Mouse (Mus musculus) limb, embryonic 12.5 days (tissue): Measurements from ENCODE around the gene Smoc2. TPM values are rescaled to one million over a fixed set of nuclear protein-coding genes. Genes with fewer than 3 reads are reported as not detected.

Source experiments
- ATAC-seq: fragments of 200-750 bp; cut with Nextera tagmentation; 2 replicates; pipeline ENCODE4 v1.8.0; 2017; ENCODE audit warnings: low read depth, moderate TSS enrichment; ENCODE audit not compliant: insufficient number of reproducible peaks, insufficient read depth, low FRiP score, low TSS enrichment
- H3K27ac ChIP-seq: fragments of 300-500 bp; sonication (generic); 2 replicates; pipeline ENCODE4 v1.5.1; 2016; ENCODE audit warnings: mild to moderate bottlenecking, moderate library complexity
- H3K27me3 ChIP-seq: fragments of 300-500 bp; sonication (generic); 2 replicates; pipeline ENCODE4 v1.6.1; 2016; ENCODE audit warnings: mild to moderate bottlenecking, moderate library complexity
- H3K36me3 ChIP-seq: fragments of 300-500 bp; sonication (generic); 2 replicates; pipeline ENCODE4 v1.6.1; 2016; ENCODE audit warnings: mild to moderate bottlenecking, moderate library complexity
- H3K4me1 ChIP-seq: fragments of 300-500 bp; sonication (generic); replicated peaks from 2 replicates; pipeline ENCODE4 v1.6.1; 2016
- H3K4me2 ChIP-seq: fragments of 300-500 bp; sonication (generic); 2 replicates; pipeline ENCODE4 v1.6.1; 2016; ENCODE audit warnings: mild to moderate bottlenecking, moderate library complexity
- H3K4me3 ChIP-seq: fragments of 300-500 bp; sonication (generic); replicated peaks from 2 replicates; pipeline ENCODE4 v1.5.1; 2016; ENCODE audit warnings: mild to moderate bottlenecking
- H3K9ac ChIP-seq: fragments of 300-500 bp; sonication (generic); replicated peaks from 2 replicates; pipeline ENCODE4 v1.6.1; 2016; ENCODE audit warnings: mild to moderate bottlenecking, moderate library complexity
- H3K9me3 ChIP-seq: fragments of 300-500 bp; sonication (generic); 2 replicates; pipeline ENCODE4 v1.6.1; 2016; ENCODE audit warnings: mild to moderate bottlenecking, moderate library complexity
- WGBS: fragments of 180-500 bp; shearing (Covaris S2); methylation state at CpG from one replicate; pipeline ENCODE4 v1.1.7; 2016; 5-methylcytosine and 5-hydroxymethylcytosine counted together
- polyA plus RNA-seq: library from polyadenylated mRNA; unstranded; fragments of >200 nt; fragmentation: Nextera tagmentation; extraction: Ambion mirVana; gene quantifications from 2 replicates; pipeline ENCODE4 v1.2.1, GENCODE M21; 2016

Gene Smoc2
- polyA plus RNA-seq, 1 experiment from 2014 or later: 75.9 TPM

- Histone ChIP-seq H3K4me2 (no peak overlapping the region), H3K9ac (no peak overlapping the region), H3K9me3 (no peaks in the 10 kb centered on the region), H3K36me3 (no peaks in the 10 kb centered on the region), H3K4me1 (peaks cover 13% of the 10 kb centered on the region), H3K4me3 (no peak overlapping the region), H3K27ac (0 out of 2 replicates have a peak overlapping the region, but pooled peaks have one; percentile 45), H3K27me3 (peaks cover 2% of the 10 kb centered on the region; the same call in 1 of the 2 replicates)
- WGBS: 52% methylated on average over 5 of the region's 5 CpGs
- ATAC-seq: no peak
Observed at GRCm38 (mm10) chr17:14414511-14414910, 135.2 kb downstream of the Smoc2 start.

GRCm38 (mm10) chr17:14420460-14421046, 141.2 kb downstream of the Smoc2 start:
- Histone ChIP-seq H3K4me3 (no peak overlapping the region), H3K4me1 (peaks cover 6% of the 10 kb centered on the region), H3K4me2 (no peak overlapping the region), H3K9me3 (no peaks in the 10 kb centered on the region), H3K27ac (no peak overlapping the region), H3K27me3 (no peaks in the 10 kb centered on the region), H3K9ac (no peak overlapping the region), H3K36me3 (no peaks in the 10 kb centered on the region)
- no peak for ATAC-seq
- 51% methylated on average over 8 of the region's 8 CpGs for WGBS

- H3K4me2 ChIP-seq: no peak overlapping the region
- H3K9ac ChIP-seq: no peak overlapping the region
- WGBS: 21% methylated on average over 6 of the region's 6 CpGs
- H3K4me1 ChIP-seq: peaks cover 25% of the 10 kb centered on the region
- H3K4me3 ChIP-seq: no peak overlapping the region
- H3K27me3 ChIP-seq: no peaks in the 10 kb centered on the region
- no peaks in the 10 kb centered on the region for H3K36me3 ChIP-seq
- no peak for ATAC-seq
- no peaks in the 10 kb centered on the region for H3K9me3 ChIP-seq
- peak overlapping the region; percentile 69 for H3K27ac ChIP-seq
Observed at GRCm38 (mm10) chr17:14426481-14426880, 147.2 kb downstream of the Smoc2 start.

- no peaks in the 10 kb centered on the region for H3K36me3 ChIP-seq
- H3K4me1 ChIP-seq: peaks cover 17% of the 10 kb centered on the region
- WGBS: 60% methylated on average over 4 of the region's 4 CpGs
- no peak overlapping the region for H3K4me2 ChIP-seq
- no peak overlapping the region for H3K27ac ChIP-seq
- no peak overlapping the region for H3K4me3 ChIP-seq
- H3K9ac ChIP-seq: no peak overlapping the region
- H3K27me3 ChIP-seq: no peaks in the 10 kb centered on the region
- no peaks in the 10 kb centered on the region for H3K9me3 ChIP-seq
- peak; percentile 6; the same call in 1 of the 2 replicates for ATAC-seq
Observed at GRCm38 (mm10) chr17:14434717-14435116, 155.4 kb downstream of the Smoc2 start.

GRCm38 (mm10) chr17:14445611-14446010, 166.3 kb downstream of the Smoc2 start:
- no peak for ATAC-seq
- no peak overlapping the region for H3K27ac ChIP-seq
- H3K4me3 ChIP-seq: no peak overlapping the region
- H3K4me1 ChIP-seq: no peaks in the 10 kb centered on the region
- WGBS: 79% methylated on average over 5 of the region's 5 CpGs
- H3K36me3 ChIP-seq: no peaks in the 10 kb centered on the region
- H3K9me3 ChIP-seq: no peaks in the 10 kb centered on the region
- H3K4me2 ChIP-seq: no peak overlapping the region
- no peaks in the 10 kb centered on the region for H3K27me3 ChIP-seq
- no peak overlapping the region for H3K9ac ChIP-seq

- Histone ChIP-seq H3K27ac (no peak overlapping the region), H3K36me3 (no peaks in the 10 kb centered on the region), H3K9me3 (no peaks in the 10 kb centered on the region), H3K27me3 (no peaks in the 10 kb centered on the region), H3K4me1 (no peaks in the 10 kb centered on the region), H3K4me2 (no peak overlapping the region), H3K9ac (no peak overlapping the region), H3K4me3 (no peak overlapping the region)
- no peak for ATAC-seq
- WGBS: 80% methylated on average over 5 of the region's 5 CpGs
Observed at GRCm38 (mm10) chr17:14447275-14447674, 168.0 kb downstream of the Smoc2 start.

Other genes starting within 250 kb of the Smoc2 start
- gene Gm7358, start 220.0 kb upstream of the Smoc2 start, polyA plus RNA-seq: not detected in 2 replicates
- gene Dact2, start 75.2 kb upstream of the Smoc2 start, polyA plus RNA-seq: 0.92 and 1.1 TPM in 2 replicates